In genomic region chr2:119816611-119817010, GRCm38 (mm10) we compare ENCODE assay signal across 12 mouse cellular contexts. TPM values are rescaled to one million over a fixed set of nuclear protein-coding genes. Genes with fewer than 3 reads are reported as not detected.
"Had no signal": no experiment of that assay in that cellular context is flagged by ENCODE, and none has a peak within 500 bp of the region (broad histone marks: within the 10 kb centered on the region; RNA-seq: fewer than 3 reads in every experiment).

No protein-coding gene starts in this region.

- H3K4me2 ChIP-seq: kidney, embryonic 15.5 days; limb, embryonic 13.5 days; neural tube, embryonic 12.5 days had no signal

- H3K27me3 ChIP-seq: kidney, embryonic 15.5 days; limb, embryonic 13.5 days; neural tube, embryonic 12.5 days had no signal

- DNase-seq: kidney, postnatal 14 days; retina, postnatal 1 day; spleen, adult 18-20 months; thymus, postnatal 36 days had no signal

- H3K27ac ChIP-seq: kidney, embryonic 15.5 days; limb, embryonic 13.5 days; liver, embryonic 14.5 days; neural tube, embryonic 12.5 days had no signal

- H3K9me3 ChIP-seq: kidney, embryonic 15.5 days; limb, embryonic 13.5 days; midbrain, embryonic 10.5 days; neural tube, embryonic 12.5 days had no signal

- H3K9ac ChIP-seq: kidney, embryonic 15.5 days; limb, embryonic 13.5 days; liver, embryonic 14.5 days; neural tube, embryonic 12.5 days had no signal

- H3K4me1 ChIP-seq: limb, embryonic 13.5 days; neural tube, embryonic 12.5 days had no signal

- H3K4me3 ChIP-seq: kidney, embryonic 15.5 days; limb, embryonic 13.5 days; midbrain, embryonic 10.5 days; myocyte; neural tube, embryonic 12.5 days had no signal

RNA-seq across cellular contexts. Expression of gene Ltk, which starts 56.4 kb away (rescaled TPM):
- total RNA-seq: liver, adult 2 months; megakaryocyte, adult 5-6 weeks had no signal
- polyA plus RNA-seq: limb, embryonic 13.5 days; midbrain, embryonic 10.5 days; myocyte had no signal
